Mouse (Mus musculus) cerebellum, postnatal 36 days (tissue): Measurements from ENCODE around the gene Dynlt1a.
"Not testable (repeated sequence)": the region's sequence is repeated elsewhere in the genome, so short reads cannot be mapped to it uniquely, and the experiment has no call there.

Experiments
- DNase-seq, 2 experiments: peaks; one replicate each; pipeline ENCODE4 v3.0.0; 2021 to 2022; ENCODE audit warnings: mixed read lengths in 2 of 2

Gene Dynlt1a

DNA sequence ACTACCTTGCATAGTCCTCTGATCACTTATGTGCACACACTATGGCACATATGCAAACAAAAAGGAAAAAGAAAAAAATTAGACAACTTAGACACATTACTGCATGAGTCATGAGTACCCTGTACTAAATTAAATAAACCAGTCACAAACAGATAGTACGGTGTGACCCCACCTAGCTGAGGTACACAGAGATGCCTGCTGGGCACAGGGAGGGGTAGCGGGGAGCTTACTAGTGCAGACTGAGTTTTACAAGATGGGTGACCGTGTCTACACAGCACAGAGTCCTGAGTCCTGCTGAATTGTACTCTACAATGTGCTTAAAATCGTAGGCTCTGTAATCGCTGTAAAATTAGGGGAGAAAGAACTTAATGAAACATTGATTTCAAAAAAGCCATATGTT lies 31.1 kb downstream of the Dynlt1a start:
- DNase-seq: not testable (repeated sequence)

DNA sequence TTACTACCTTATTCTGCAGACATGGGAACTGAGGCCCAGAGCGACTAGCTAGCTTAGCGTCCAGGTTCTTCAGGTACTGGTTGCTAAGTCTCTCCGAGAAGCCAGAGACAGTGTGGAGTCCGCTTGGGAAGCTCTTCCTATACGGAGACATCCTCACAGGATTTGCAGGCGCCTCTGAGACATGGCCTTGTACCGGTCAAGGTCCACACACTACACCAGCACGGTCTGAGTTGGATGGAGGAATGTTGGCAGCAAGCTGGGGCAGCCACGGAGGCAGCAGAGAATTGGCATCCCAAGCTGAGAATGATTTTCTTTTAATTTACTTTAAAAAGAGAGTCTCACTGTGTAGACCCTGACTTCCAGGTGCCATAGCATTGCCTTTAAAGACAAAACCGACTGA lies 34.2 kb downstream of the Dynlt1a start:
- not testable (repeated sequence) for DNase-seq

DNA sequence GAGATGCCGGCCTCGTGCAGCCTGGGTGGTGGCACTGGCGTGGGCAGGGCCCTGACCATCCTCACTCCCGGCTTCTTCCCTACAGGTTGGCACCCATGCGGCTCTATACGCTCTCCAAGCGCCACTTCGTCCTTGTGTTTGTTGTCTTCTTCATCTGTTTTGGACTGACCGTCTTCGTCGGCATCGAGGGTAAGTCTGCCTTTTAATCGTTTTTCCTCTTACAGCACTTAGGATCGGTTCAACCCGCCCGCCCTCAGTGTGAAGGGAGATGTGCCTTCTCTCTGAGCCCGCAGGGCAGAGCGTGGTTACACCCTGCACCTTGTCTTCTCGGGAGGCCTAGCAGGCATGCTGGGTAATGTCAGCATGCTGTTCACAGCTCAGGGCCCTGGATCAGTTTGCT lies 36.8 kb downstream of the Dynlt1a start:
- DNase-seq: not testable (repeated sequence)

DNA sequence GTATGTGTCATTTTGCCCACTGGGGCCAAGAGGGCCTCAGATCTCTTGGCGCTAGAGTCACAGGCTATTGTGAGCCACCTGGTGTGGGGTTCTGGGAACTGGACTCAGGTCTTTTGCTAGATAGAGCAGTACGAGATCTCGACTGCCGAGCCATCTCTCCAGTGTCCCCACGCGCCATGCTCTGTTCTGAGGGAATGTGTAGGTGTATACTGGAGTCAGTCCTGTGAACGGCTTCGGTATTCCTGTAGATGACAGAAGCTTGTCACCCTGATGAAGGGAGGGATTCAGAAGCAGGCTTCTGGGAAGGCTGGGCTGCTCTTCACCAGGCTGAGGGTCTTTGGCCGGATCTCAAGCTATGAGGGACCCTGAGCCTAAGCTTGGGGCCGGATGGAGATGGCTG lies 37.5 kb downstream of the Dynlt1a start:
- not testable (repeated sequence) for DNase-seq

DNA sequence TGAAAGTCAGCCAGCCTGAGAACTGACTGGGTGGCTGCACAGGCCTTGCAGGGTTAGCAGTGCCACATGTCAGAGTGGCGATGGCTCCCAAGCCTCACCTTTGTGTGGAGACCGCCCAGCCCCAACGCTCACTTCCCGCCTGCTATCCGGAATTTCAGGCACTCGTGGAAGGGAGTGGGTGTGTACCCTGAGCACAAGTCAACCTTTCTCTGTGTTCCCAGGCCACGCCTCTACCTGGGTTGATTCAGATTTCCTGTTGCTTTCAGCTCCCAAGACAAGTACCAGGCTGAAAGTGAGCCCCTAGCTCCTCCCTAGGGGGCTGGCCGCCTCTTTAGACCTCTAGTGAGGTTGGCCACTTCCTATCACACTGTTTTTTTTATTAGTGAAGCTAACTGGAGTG lies 38.1 kb downstream of the Dynlt1a start:
- not testable (repeated sequence) for DNase-seq

DNA sequence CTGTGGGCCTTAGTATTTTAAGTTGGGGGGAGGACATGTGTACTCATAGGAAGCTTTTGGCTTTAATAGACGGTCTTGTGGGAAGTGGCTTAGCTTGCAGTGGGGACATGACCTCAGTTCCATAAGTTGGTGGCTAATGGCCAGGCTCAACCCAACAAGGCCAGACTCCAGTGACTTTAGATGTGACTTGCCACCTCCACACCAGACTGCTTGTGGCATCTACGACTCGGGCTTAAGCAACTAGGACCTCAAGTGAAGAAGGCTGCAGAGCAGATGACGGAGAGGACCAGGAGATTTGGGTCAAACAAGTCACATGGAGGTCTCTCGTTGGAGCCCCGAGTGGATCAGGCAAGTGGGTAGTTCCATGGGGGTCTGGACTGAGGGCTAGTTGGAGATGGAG lies 42.6 kb downstream of the Dynlt1a start:
- not testable (repeated sequence) for DNase-seq

DNA sequence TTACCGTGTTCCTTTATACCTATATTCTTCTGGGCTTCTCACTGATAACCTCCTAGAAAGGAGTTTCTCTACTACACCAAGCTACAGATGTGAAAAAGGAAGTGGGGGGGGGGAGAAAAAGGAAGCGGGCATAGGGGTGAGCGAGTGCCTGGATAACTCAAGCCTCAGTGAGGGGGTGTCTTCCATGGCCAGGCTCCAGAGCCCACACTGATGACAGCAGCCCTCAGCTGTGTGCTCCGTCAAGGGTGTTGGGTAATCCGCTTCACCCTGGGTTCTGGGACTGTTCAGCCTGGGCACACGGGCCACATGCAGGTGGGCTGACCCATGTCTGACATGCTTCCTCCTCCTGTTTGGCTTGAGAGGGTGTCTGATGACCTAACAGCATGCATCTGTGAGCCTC lies 45.3 kb downstream of the Dynlt1a start:
- not testable (repeated sequence) for DNase-seq

DNA sequence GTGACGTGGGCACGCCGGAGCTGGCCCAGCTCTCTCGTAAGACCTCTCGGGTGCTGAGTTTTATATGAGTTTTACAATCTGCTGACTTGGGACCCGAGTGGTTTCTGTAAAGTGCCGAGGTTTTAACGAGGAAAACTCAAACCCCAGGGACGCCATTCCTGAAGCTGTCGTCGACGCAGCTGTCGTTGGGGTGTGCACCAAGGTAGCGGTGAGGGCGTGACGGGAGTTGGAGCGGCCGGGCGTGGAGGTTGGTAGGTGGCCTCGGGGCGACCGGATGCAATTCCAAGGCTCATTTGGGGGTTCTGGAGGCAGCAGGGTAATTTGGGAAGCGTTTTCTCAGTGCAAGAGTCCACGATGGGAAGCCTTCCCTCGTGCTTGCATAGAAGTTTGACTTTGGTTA lies 46.5 kb downstream of the Dynlt1a start:
- DNase-seq: not testable (repeated sequence)

DNA sequence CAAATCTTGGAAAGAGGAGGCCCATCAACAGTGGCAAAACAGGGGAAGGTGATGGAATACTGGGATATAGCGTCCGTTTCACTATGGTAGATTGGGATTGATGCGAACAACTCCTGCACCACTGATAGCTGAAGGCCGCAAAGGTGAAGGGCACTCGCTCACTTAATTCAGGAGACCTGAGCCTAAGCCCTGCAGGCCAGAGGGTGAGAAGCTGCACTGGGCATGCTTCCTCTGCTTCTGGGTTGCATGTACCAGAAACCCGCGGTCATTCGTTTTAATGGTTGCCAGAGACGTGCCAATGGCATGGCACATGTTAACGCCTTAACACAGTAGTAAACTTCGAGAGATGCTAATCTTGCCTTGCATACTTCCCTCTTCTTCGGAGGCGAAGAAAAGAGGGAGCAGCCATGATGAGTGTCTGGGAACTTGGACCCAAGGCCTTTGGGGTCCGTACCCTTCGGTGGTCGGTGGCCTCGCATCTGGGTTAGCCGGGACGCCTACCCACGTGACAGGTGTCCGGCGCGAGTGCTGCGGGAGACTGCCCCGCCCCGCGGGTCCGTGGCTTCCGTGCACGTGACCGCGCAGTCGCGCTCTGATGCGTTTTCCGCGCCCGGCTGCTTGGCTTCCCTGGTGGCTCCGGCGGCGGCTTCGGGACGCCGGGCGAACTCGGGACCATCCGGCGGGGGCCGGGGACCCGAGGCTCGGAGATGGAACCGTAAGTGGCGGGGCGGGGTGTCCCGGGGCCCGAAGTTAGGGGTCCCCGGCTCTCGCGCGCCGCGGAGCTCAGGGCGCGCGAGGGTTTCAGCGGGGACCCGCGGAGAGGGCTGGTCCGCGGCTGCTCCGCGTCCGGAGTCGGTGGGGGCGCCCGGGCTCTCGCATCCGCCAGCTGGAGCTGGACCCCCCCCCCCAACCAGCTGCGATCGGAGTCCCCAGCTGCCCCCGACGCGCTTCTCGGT lies 47.1 kb downstream of the Dynlt1a start:
- peak in 1 of 2 experiments; percentile 36 for DNase-seq

DNA sequence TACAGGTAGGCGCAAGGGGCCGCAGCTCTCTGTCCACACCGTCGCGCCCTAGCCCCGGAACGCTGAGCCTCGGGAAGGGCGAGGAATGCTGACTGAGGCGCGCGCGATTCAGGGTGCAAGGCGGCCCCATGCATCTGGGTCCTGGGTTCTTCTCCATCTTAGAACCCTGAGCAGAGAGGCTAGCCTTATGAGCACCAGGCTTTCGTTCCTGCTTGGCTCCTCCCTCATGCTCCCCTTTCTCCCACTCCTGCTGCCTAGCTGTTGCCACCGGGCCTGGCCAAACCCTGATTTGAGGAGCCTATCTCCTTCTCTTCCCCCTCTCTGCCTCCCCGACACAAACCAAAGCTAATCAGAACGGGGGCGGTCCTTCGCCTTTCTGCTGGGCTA lies 60.2 kb downstream of the Dynlt1a start:
- DNase-seq: peak; percentile 70 to 76

DNA sequence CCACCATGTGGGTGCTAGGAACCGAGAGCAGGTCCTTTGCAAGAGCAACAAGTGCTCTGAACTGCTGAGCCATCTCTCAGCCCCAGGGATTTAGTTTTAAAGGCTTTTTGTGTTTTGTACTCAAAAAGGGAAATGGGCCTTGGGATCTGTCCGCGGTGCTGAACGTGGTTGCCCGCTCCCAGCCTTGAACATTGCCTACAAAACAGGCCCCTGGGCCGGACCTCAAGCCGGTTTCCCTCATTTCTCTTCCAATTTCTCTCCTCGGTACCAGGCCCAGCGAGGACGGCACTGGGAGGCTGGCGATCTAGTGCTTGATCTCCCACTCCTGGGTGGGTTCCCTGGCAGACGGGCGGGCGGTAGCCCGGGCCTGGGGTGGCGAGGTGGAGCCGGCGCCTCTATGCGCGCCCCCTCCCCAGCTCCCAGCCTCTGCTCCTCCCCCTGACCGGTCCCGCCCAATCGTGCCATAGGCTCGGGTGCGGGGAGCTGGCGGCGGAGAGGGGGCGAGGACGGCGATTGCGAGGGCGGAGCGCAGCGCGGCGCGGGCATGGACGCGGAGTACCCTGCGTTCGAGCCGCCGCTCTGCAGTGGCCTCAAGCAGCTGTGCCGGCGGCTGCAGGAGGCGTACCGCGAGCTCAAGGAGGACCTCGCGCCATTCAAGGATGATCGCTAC lies 60.8 kb downstream of the Dynlt1a start, which contains the start of gene Tmem181a:
TSS of gene Tmem181a (plus strand) at position 461 of the 670 bp plus-strand sequence.
- DNase-seq: not testable (repeated sequence)
